Mouse (Mus musculus) midbrain, embryonic 11.5 days (tissue): ENCODE measurements around the gene Ces2b. TPM values are rescaled to one million over a fixed set of nuclear protein-coding genes. Genes with fewer than 3 reads are reported as not detected.

Source experiments
- ATAC-seq: fragments of 200-750 bp; cut with Nextera tagmentation; 2 replicates; pipeline ENCODE4 v1.8.0; 2017; ENCODE audit warnings: moderate TSS enrichment, moderate library complexity; ENCODE audit not compliant: low FRiP score
- DNase-seq: peaks from one replicate; pipeline ENCODE4 v3.0.0; 2015; ENCODE audit warnings: low spot score; ENCODE audit errors: missing footprints
- H3K27ac ChIP-seq: fragments of 300-500 bp; sonication (generic); 2 replicates; pipeline ENCODE4 v1.5.1; 2014; ENCODE audit warnings: low read depth, low read length
- H3K27me3 ChIP-seq: fragments of 300-500 bp; sonication (generic); 2 replicates; pipeline ENCODE4 v1.6.1; 2014; ENCODE audit warnings: mild to moderate bottlenecking, low read length, moderate library complexity, mixed read lengths; ENCODE audit not compliant: control insufficient read depth, insufficient read depth
- H3K36me3 ChIP-seq: fragments of 300-500 bp; sonication (generic); 2 replicates; pipeline ENCODE4 v1.6.1; 2014; ENCODE audit warnings: mild to moderate bottlenecking, low read length, moderate library complexity, mixed read lengths; ENCODE audit not compliant: control insufficient read depth, insufficient read depth
- H3K4me1 ChIP-seq: fragments of 300-500 bp; sonication (generic); 2 replicates; pipeline ENCODE4 v1.6.1; 2014; ENCODE audit warnings: low read length; ENCODE audit not compliant: control insufficient read depth, insufficient read depth
- H3K4me2 ChIP-seq: fragments of 300-500 bp; sonication (generic); 2 replicates; pipeline ENCODE4 v1.6.1; 2014; ENCODE audit warnings: mild to moderate bottlenecking, moderate library complexity
- H3K4me3 ChIP-seq: fragments of 300-500 bp; sonication (generic); 2 replicates; pipeline ENCODE4 v1.5.1; 2014; ENCODE audit warnings: low read depth, low read length
- H3K9ac ChIP-seq: fragments of 300-500 bp; sonication (generic); 2 replicates; pipeline ENCODE4 v1.6.1; 2014; ENCODE audit warnings: low read length
- H3K9me3 ChIP-seq: fragments of 300-500 bp; sonication (generic); 2 replicates; pipeline ENCODE4 v1.6.1; 2016; ENCODE audit warnings: low read length; ENCODE audit not compliant: control insufficient read depth
- WGBS: fragments of 180-500 bp; shearing (Covaris S2); extraction: QIAGEN DNeasy Blood & Tissue Kit; methylation state at CpG from one replicate; pipeline ENCODE4 v1.1.7; 2014; 5-methylcytosine and 5-hydroxymethylcytosine counted together
- polyA plus RNA-seq: library from polyadenylated mRNA; unstranded; fragments of >200 nt; fragmentation: Nextera tagmentation; extraction: Ambion mirVana; gene quantifications from 2 replicates; pipeline ENCODE4 v1.2.1, GENCODE M21; 2014

The Ces2b gene
- 0.15 and 0.40 TPM in 2 replicates for polyA plus RNA-seq

DNA sequence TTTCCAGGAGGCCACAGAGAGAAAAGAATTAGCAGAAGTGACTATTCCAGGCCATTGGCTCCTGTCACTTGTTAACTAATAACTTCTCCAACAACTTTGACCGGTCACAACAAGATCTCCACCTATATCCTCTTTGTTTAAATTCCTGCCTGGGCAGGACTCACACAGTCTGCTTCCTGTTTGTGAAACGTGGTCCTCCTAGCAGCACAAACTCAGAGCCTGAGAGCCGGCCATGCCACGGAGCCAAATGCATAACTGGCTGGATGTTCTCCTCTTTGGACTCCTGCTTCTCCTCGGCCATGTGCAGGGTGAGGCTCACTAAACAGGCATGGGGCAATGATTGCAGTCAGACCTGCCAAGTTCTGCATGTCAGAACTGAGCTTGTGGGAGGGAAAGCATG lies at the start of gene Ces2b:
Gene Ces2b, plus strand, starts transcription at position 133 of the 400 bp plus-strand sequence.
- Histone ChIP-seq H3K27ac (no peak within 1 kb of the TSS), H3K4me3 (no peak within 1 kb of the TSS), H3K4me1 (no peaks in the 10 kb centered on the region), H3K9me3 (no peaks in the 10 kb centered on the region), H3K4me2 (no peak within 1 kb of the TSS), H3K27me3 (no peaks in the 10 kb centered on the region), H3K36me3 (no peaks in the 10 kb centered on the region), H3K9ac (no peak within 1 kb of the TSS)
- 83% methylated on average over 5 of the region's 5 CpGs for WGBS
- ATAC-seq, result no peak
- no peak for DNase-seq

DNA sequence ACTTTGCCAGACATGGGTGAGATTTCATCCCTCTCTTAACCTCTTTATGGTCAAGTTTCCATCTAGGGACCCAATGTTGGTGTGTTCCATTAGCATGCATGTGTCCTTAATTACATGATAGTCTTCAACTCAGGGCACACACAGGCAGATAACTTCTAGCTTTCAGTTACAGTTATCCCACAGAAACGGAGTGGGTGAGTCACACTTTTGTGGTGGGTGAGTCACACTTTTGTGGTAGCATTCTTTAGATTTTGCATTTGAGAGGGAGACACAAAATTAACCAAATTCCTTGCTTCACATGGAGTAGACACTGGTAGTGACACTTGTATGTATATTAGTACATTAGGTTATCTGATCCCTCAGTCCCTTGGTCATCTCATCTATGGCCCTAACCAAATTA lies 44.3 kb upstream of the Ces2b start:
- no peaks in the 10 kb centered on the region for H3K27me3 ChIP-seq
- H3K4me1 ChIP-seq, result no peaks in the 10 kb centered on the region
- no peak overlapping the region for H3K4me3 ChIP-seq
- H3K4me2 ChIP-seq, result no peak overlapping the region
- DNase-seq (no peak), ATAC-seq (no peak)
- H3K27ac ChIP-seq, result no peak overlapping the region
- H3K9ac ChIP-seq, result no peak overlapping the region
- 67% methylated on average over 1 of the region's 1 CpGs for WGBS
- no peaks in the 10 kb centered on the region for H3K36me3 ChIP-seq
- H3K9me3 ChIP-seq, result no peaks in the 10 kb centered on the region

DNA sequence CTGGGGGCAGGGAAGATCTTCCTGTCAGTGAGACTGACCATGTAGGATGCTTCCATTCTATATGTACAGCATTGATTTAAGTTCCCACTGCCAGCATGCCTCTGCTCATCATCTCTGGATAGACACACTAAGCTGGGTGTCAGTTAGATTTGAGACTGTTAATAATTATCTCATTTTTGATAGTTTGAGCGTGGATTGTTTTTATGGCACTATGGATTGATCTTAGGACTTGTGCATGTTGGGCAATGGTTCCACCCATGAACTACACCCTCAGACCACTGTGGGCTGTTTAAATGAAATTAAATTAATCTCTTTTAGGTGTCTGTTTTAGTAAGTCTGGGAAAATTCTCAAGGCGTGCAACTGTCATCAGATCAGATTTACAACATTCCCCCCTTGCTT lies 42.4 kb upstream of the Ces2b start:
- no peaks in the 10 kb centered on the region for H3K27me3 ChIP-seq
- no peak overlapping the region for H3K4me2 ChIP-seq
- H3K27ac ChIP-seq, result no peak overlapping the region
- ATAC-seq, result no peak
- DNase-seq, result no peak
- no peaks in the 10 kb centered on the region for H3K4me1 ChIP-seq
- WGBS, result 86% methylated on average over 2 of the region's 2 CpGs
- no peaks in the 10 kb centered on the region for H3K36me3 ChIP-seq
- H3K4me3 ChIP-seq, result no peak overlapping the region
- no peak overlapping the region for H3K9ac ChIP-seq
- H3K9me3 ChIP-seq, result no peaks in the 10 kb centered on the region

DNA sequence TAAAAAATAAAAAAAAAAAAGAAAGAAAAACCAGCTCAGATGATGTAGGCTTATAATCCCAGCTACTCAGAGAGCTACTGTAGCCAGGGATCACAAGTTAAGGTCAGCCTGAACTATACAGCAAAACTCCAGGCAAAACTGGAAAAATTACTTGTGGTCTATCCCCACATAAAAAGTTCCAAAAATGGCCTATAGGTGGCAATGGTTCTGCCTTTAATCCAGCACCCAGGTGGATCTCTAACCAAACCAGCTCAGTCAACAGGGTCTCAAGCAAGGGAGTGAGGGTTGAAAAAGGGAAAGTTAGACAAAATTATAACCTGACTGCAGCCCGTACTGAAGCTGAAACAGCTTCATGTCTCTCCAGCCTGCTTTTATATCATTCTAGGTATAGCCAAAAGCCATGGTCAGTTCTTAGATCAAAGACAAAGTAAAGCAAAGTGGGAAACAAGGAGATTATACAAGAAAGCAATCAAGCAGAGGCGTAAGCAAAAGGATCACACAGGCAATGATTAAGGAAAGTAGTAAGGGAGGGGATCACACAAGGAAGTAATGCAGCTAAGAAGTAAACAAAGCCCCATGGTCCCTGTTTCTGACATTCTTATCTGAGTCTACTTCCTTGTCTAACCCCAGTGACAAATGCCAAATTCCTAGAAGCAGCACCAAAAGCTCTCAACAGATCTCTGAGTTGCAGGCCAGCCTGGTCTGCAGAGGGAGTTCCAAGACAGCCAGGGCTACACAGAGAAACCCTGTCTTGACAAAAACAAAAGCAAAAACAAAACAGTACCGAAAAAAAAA lies 41.3 kb upstream of the Ces2b start:
- Histone ChIP-seq H3K4me1 (no peaks in the 10 kb centered on the region), H3K27ac (no peak overlapping the region), H3K36me3 (no peaks in the 10 kb centered on the region), H3K4me2 (no peak overlapping the region), H3K9ac (no peak overlapping the region), H3K27me3 (no peaks in the 10 kb centered on the region), H3K9me3 (no peaks in the 10 kb centered on the region), H3K4me3 (no peak overlapping the region)
- ATAC-seq, result no peak
- peak; percentile 90 for DNase-seq
- WGBS, result 65% methylated on average over 3 of the region's 3 CpGs

DNA sequence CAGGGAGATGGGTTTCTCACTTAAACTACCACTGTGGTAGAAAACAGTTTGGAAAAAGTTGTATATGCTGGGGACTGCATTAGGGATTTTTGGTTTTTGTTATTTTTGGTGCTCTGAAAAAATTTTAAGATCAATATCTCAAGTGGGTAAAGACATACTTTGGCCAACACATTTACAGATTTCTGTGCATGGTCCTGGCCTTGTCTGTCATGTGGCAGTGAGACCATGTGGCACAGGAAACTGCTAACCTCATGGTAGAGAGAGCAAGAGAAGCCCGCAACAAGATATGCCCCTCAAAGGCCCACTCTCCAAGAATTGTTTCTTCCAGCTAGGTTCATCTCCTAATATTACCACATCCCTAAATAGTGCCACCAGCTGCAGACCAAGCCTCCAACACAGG lies 32.0 kb upstream of the Ces2b start:
- DNase-seq (no peak), ATAC-seq (no peak)
- Histone ChIP-seq H3K4me2 (no peak overlapping the region), H3K27ac (no peak overlapping the region), H3K36me3 (no peaks in the 10 kb centered on the region), H3K9ac (no peak overlapping the region), H3K27me3 (no peaks in the 10 kb centered on the region), H3K4me1 (no peaks in the 10 kb centered on the region), H3K4me3 (no peak overlapping the region), H3K9me3 (no peaks in the 10 kb centered on the region)
- 84% methylated on average over 1 of the region's 1 CpGs for WGBS

DNA sequence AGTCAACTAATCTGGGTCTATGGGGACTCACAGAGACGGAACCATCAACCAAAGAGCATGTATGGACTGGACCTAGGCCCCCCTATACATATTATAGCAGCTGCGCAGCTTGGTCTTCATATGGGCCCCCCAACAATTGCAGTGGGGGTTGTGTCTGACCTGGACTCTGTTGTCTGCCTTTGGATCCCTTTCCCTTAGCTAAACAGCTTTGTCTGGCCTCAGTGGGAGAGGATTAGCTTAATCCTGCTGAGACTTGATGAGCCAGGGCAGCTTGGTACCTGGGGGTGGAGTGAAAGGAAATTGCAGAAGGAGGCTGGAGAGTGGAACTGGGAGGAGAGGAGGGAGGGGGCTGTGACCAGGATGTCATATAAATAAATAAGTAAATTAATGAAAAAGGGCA lies 25.2 kb upstream of the Ces2b start:
- peak; percentile 73 for ATAC-seq
- no peak overlapping the region for H3K9ac ChIP-seq

DNA sequence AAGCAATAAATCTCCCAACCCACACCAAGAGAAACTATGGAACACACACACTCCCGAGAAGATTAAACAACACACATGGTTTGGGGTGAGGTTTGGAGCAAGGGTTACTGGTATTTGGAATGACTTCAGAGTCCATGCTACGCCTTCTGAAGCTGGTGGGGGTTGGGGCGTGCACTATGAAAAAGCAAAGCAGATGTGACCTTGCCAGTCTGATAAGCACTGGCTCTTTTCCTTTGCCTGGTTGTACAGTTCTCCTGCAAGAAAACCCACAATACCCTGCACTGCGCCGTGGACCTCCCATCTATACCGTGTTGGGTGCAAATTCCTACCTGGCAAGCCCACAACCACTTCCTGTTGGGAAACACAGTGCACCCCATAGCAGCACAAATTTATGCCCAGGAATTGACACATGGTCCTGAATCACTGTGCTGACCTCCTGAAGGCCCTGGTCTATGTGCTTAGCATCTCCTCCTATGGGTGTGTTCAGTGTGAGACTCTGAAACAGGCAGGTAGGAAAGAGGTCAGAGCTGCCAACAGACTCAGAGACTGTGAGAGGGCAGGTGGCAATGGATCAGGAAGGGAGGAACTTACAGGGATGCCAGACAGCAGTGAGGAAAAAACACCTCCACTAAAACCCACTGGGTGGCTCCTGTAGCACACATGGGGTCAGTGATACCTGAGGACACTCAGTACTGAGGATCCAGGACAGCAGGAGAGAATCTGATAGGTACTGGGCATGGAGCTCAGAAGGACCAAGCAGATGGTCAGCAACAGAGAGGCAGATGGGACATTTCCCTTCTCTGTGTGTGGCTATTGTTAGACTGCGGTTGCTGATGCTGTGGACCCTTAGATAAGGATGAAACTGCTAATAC lies 22.6 kb upstream of the Ces2b start:
- H3K4me3 ChIP-seq, result no peak overlapping the region
- 83% methylated on average over 7 of the region's 7 CpGs for WGBS
- DNase-seq, result no peak
- H3K9ac ChIP-seq, result no peak overlapping the region
- no peak for ATAC-seq
- H3K27me3 ChIP-seq, result no peaks in the 10 kb centered on the region
- H3K36me3 ChIP-seq, result no peaks in the 10 kb centered on the region
- H3K9me3 ChIP-seq, result no peaks in the 10 kb centered on the region
- peaks cover 5% of the 10 kb centered on the region for H3K4me1 ChIP-seq
- no peak overlapping the region for H3K4me2 ChIP-seq
- no peak overlapping the region for H3K27ac ChIP-seq

More for the DNA sequence above, 25.2 kb upstream of the Ces2b start:
- Histone ChIP-seq H3K27me3 (no peaks in the 10 kb centered on the region), H3K36me3 (no peaks in the 10 kb centered on the region), H3K4me3 (no peak overlapping the region), H3K9me3 (no peaks in the 10 kb centered on the region), H3K27ac (no peak overlapping the region), H3K4me2 (no peak overlapping the region), H3K4me1 (peaks cover 5% of the 10 kb centered on the region)
- DNase-seq, result peak; percentile 86
- WGBS, result 9% methylated on average over 2 of the region's 2 CpGs

DNA sequence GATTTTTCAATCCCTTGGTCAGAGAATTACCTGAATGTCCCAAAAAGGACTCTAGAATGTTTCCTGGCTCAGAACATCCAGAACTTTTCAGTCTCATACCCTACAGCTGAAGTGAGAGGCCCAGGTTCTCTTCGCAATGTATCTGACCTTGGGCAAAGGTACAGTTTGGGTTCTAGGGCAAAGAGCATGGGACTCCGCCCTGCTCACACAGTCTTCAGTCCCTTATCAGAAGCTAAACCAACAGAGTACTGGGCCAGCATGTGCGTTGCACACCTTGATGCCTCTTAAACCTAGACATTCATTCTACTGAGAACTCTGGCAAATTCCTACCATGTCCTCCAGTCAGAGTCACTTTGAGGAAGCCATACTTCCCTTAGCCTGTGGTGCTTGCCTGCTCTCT lies 21.9 kb upstream of the Ces2b start:
- Histone ChIP-seq H3K36me3 (no peaks in the 10 kb centered on the region), H3K4me3 (no peak overlapping the region), H3K9me3 (no peaks in the 10 kb centered on the region), H3K27ac (no peak overlapping the region), H3K4me2 (no peak overlapping the region), H3K4me1 (peaks cover 5% of the 10 kb centered on the region), H3K27me3 (no peaks in the 10 kb centered on the region), H3K9ac (no peak overlapping the region)
- ATAC-seq (no peak), DNase-seq (no peak)
- 95% methylated on average over 3 of the region's 3 CpGs for WGBS

DNA sequence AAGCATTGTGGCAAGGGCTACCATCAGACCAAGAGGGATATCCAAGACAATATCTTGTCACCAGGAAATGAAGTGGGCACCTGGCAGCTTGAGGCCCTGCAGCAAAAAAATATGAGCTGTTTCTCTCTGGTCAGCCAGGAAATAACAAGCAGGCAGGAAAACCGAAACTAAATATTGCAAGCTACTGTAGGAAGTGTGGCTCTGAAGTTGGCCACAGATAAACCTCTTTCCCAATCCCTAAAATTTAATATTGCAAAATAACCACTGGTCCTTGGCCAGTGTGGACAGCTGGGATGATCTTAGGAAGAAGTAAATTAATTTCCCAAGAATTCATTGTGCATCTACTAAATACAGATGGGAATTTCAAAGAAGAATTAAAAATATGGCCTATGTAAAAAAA lies 4.5 kb upstream of the Ces2b start:
- H3K4me2 ChIP-seq, result no peak overlapping the region
- H3K27me3 ChIP-seq, result no peaks in the 10 kb centered on the region
- H3K27ac ChIP-seq, result no peak overlapping the region
- no peaks in the 10 kb centered on the region for H3K36me3 ChIP-seq
- H3K9me3 ChIP-seq, result no peaks in the 10 kb centered on the region
- no peak overlapping the region for H3K4me3 ChIP-seq
- DNase-seq (no peak), ATAC-seq (no peak)
- H3K4me1 ChIP-seq, result no peaks in the 10 kb centered on the region
- H3K9ac ChIP-seq, result no peak overlapping the region
- WGBS, result 93% methylated on average over 1 of the region's 1 CpGs
